Comparison of ENCODE assay signal across 29 mouse cellular contexts in genomic region chr4:104823597-104824101, GRCm38 (mm10). TPM values are rescaled to one million over a fixed set of nuclear protein-coding genes. Genes with fewer than 3 reads are reported as not detected.
DNase-seq lines count a peak whose midpoint lies in the region; ATAC-seq and TF ChIP-seq lines count a peak whose summit lies in the region.
"Had no signal": no experiment of that assay in that cellular context is flagged by ENCODE, and none has a peak within 500 bp of the region (broad histone marks: within the 10 kb centered on the region; RNA-seq: fewer than 3 reads in every experiment).

No protein-coding gene starts in this region.

- no peak for TF ChIP-seq POLR2A in kidney, adult 2 months (IDR thresholded peaks at IDR 0.05; ENCODE audit: low read depth, low read length)

- no peaks in the 10 kb centered on the region for H3K27me3 ChIP-seq in kidney, adult 2 months (replicated peaks; ENCODE audit: control insufficient read depth, insufficient read depth, low read length)
- H3K27me3 ChIP-seq in intestine, embryonic 15.5 days (replicated peaks), result no peaks in the 10 kb centered on the region
- H3K27me3 ChIP-seq in stomach, embryonic 14.5 days (ENCODE audit: control insufficient read depth, insufficient read depth, low read length), result no peaks in the 10 kb centered on the region
- H3K27me3 ChIP-seq in hindbrain, embryonic 13.5 days, result 0 out of 2 replicates have a peak, but pooled peaks cover 3% of the 10 kb centered on the region
- no peaks in the 10 kb centered on the region for H3K27me3 ChIP-seq in lung, postnatal 0 days (replicated peaks; ENCODE audit: insufficient read depth, low read length)
- H3K27me3 ChIP-seq: embryonic facial prominence, embryonic 15.5 days; hindbrain, embryonic 15.5 days; kidney, embryonic 15.5 days; limb, embryonic 13.5 days; megakaryocyte, embryonic 14.5 days; midbrain, embryonic 15.5 days had no signal

- H3K9me3 ChIP-seq in intestine, embryonic 15.5 days, result no peaks in the 10 kb centered on the region
- no peaks in the 10 kb centered on the region for H3K9me3 ChIP-seq in stomach, embryonic 14.5 days (ENCODE audit: control insufficient read depth, low read depth, low read length)
- H3K9me3 ChIP-seq in hindbrain, embryonic 13.5 days, result no peaks in the 10 kb centered on the region
- H3K9me3 ChIP-seq in lung, postnatal 0 days (ENCODE audit: low read length), result no peaks in the 10 kb centered on the region
- H3K9me3 ChIP-seq: embryonic facial prominence, embryonic 15.5 days; heart, embryonic 13.5 days; hindbrain, embryonic 15.5 days; kidney, embryonic 15.5 days; limb, embryonic 13.5 days; midbrain, embryonic 15.5 days had no signal

- H3K4me1 ChIP-seq in kidney, adult 2 months (ENCODE audit: control insufficient read depth, insufficient read depth, low read length), result peaks cover 9% of the 10 kb centered on the region; the same call in 1 of the 2 replicates
- no peaks in the 10 kb centered on the region for H3K4me1 ChIP-seq in intestine, embryonic 15.5 days (replicated peaks)
- no peaks in the 10 kb centered on the region for H3K4me1 ChIP-seq in stomach, embryonic 14.5 days (ENCODE audit: control insufficient read depth, insufficient read depth, low read length)
- H3K4me1 ChIP-seq in hindbrain, embryonic 13.5 days (replicated peaks), result no peaks in the 10 kb centered on the region
- H3K4me1 ChIP-seq in lung, postnatal 0 days (ENCODE audit: insufficient read depth, low read depth, low read length), result no peaks in the 10 kb centered on the region
- H3K4me1 ChIP-seq: embryonic facial prominence, embryonic 15.5 days; hindbrain, embryonic 15.5 days; kidney, embryonic 15.5 days; limb, embryonic 13.5 days; megakaryocyte, embryonic 14.5 days; midbrain, embryonic 15.5 days had no signal

- H3K9ac ChIP-seq in intestine, embryonic 15.5 days, result no peak overlapping the region
- no peak overlapping the region for H3K9ac ChIP-seq in stomach, embryonic 14.5 days (replicated peaks; ENCODE audit: low read depth, low read length)
- H3K9ac ChIP-seq in hindbrain, embryonic 13.5 days, result no peak overlapping the region
- H3K9ac ChIP-seq in lung, postnatal 0 days (replicated peaks; ENCODE audit: low read depth), result no peak overlapping the region
- H3K9ac ChIP-seq: embryonic facial prominence, embryonic 15.5 days; heart, embryonic 13.5 days; hindbrain, embryonic 15.5 days; kidney, embryonic 15.5 days; limb, embryonic 13.5 days; midbrain, embryonic 15.5 days had no signal

- H3K27ac ChIP-seq in kidney, adult 2 months (ENCODE audit: insufficient read depth, low read depth, low read length), result peak overlapping the region; percentile 27; the same call in 1 of the 2 replicates
- H3K27ac ChIP-seq in intestine, embryonic 15.5 days, result 0 out of 2 replicates have a peak overlapping the region, but pooled peaks have one; percentile 9
- H3K27ac ChIP-seq in stomach, embryonic 14.5 days (ENCODE audit: low read length), result no peak overlapping the region
- H3K27ac ChIP-seq in hindbrain, embryonic 13.5 days, result no peak overlapping the region
- no peak overlapping the region for H3K27ac ChIP-seq in lung, postnatal 0 days (ENCODE audit: low read length)
- H3K27ac ChIP-seq: embryonic facial prominence, embryonic 15.5 days; gastrocnemius, adult 2 months; heart, embryonic 13.5 days; hindbrain, embryonic 15.5 days; kidney, embryonic 15.5 days; limb, embryonic 13.5 days; midbrain, embryonic 15.5 days had no signal

- TF ChIP-seq CTCF in kidney, adult 2 months (conservative IDR thresholded peaks at IDR 0.05; ENCODE audit: insufficient read depth, insufficient read length, low read depth, low read length), result no peak
- no peak for TF ChIP-seq CTCF in lung, postnatal 0 days (IDR thresholded peaks at IDR 0.05)

- TF ChIP-seq EP300 in lung, postnatal 0 days (IDR thresholded peaks at IDR 0.05), result no peak

- H3K4me3 ChIP-seq in kidney, adult 2 months (ENCODE audit: insufficient read depth, low read depth, low read length), result no peak overlapping the region
- H3K4me3 ChIP-seq in intestine, embryonic 15.5 days (replicated peaks), result no peak overlapping the region
- H3K4me3 ChIP-seq in stomach, embryonic 14.5 days (ENCODE audit: low read depth, low read length), result no peak overlapping the region
- no peak overlapping the region for H3K4me3 ChIP-seq in hindbrain, embryonic 13.5 days
- H3K4me3 ChIP-seq in lung, postnatal 0 days (ENCODE audit: low read depth, low read length), result no peak overlapping the region
- H3K4me3 ChIP-seq: embryonic facial prominence, embryonic 15.5 days; gastrocnemius, adult 2 months; heart, embryonic 13.5 days; hindbrain, embryonic 15.5 days; kidney, embryonic 15.5 days; limb, embryonic 13.5 days; megakaryocyte, embryonic 14.5 days; midbrain, embryonic 15.5 days; myocyte had no signal

- ATAC-seq in intestine, embryonic 15.5 days, result peak; percentile 88
- ATAC-seq in stomach, embryonic 14.5 days (ENCODE audit: insufficient number of reproducible peaks, insufficient read depth, low FRiP score, low read depth), result 0 out of 2 replicates have a peak, but pooled peaks have one; percentile 37
- no peak for ATAC-seq in megakaryocyte-erythroid progenitor cell, adult 5-6 weeks (replicated peaks; ENCODE audit: low FRiP score, low TSS enrichment, poor library complexity, severe bottlenecking)
- no peak for ATAC-seq in hindbrain, embryonic 13.5 days (ENCODE audit: low FRiP score)
- ATAC-seq in lung, postnatal 0 days, result no peak
- ATAC-seq: midbrain, embryonic 15.5 days had no signal

- no peak for DNase-seq in kidney, adult 2 months
- no peak for DNase-seq in kidney, postnatal 14 days
- peak; percentile 63 for DNase-seq in adrenal gland, postnatal 10 days
- no peak for DNase-seq in lung, postnatal 0 days (ENCODE audit: low spot score)
- DNase-seq: B cell, adult 2 months; cerebellum, adult 18-20 months; cerebellum, postnatal 25 days; gastrocnemius, adult 2 months; spleen, adult 18-20 months; thymus, postnatal 25 days had no signal

- H3K4me2 ChIP-seq in intestine, embryonic 15.5 days (replicated peaks), result no peak overlapping the region
- H3K4me2 ChIP-seq in stomach, embryonic 14.5 days (replicated peaks; ENCODE audit: low read depth, low read length), result no peak overlapping the region
- no peak overlapping the region for H3K4me2 ChIP-seq in hindbrain, embryonic 13.5 days
- H3K4me2 ChIP-seq in lung, postnatal 0 days (replicated peaks; ENCODE audit: low read depth, low read length), result no peak overlapping the region
- H3K4me2 ChIP-seq: embryonic facial prominence, embryonic 15.5 days; heart, embryonic 13.5 days; hindbrain, embryonic 15.5 days; kidney, embryonic 15.5 days; limb, embryonic 13.5 days; midbrain, embryonic 15.5 days had no signal

- no peaks in the 10 kb centered on the region for H3K36me3 ChIP-seq in kidney, adult 2 months (ENCODE audit: control insufficient read depth, insufficient read depth, low read length)
- H3K36me3 ChIP-seq in intestine, embryonic 15.5 days, result no peaks in the 10 kb centered on the region
- H3K36me3 ChIP-seq in stomach, embryonic 14.5 days (ENCODE audit: control insufficient read depth, insufficient read depth, low read length), result no peaks in the 10 kb centered on the region
- no peaks in the 10 kb centered on the region for H3K36me3 ChIP-seq in hindbrain, embryonic 13.5 days
- no peaks in the 10 kb centered on the region for H3K36me3 ChIP-seq in lung, postnatal 0 days (ENCODE audit: insufficient read depth, low read length)
- H3K36me3 ChIP-seq: embryonic facial prominence, embryonic 15.5 days; heart, embryonic 13.5 days; hindbrain, embryonic 15.5 days; kidney, embryonic 15.5 days; limb, embryonic 13.5 days; midbrain, embryonic 15.5 days had no signal

- WGBS in kidney, adult 2 months, result 69% methylated on average over 4 of the region's 4 CpGs
- WGBS in intestine, embryonic 15.5 days, result 46% methylated on average over 4 of the region's 4 CpGs
- 58% methylated on average over 4 of the region's 4 CpGs for WGBS in stomach, embryonic 14.5 days
- 89% methylated on average over 4 of the region's 4 CpGs for WGBS in hindbrain, embryonic 13.5 days
- WGBS in lung, postnatal 0 days, result 72% methylated on average over 4 of the region's 4 CpGs

RNA-seq across cellular contexts. Expression of gene Gm17662, which starts 33.5 kb away (rescaled TPM):
- not detected in 2 replicates for polyA plus RNA-seq in kidney, adult 2 months (2012; rRNA removed)
- not detected for total RNA-seq in adrenal gland, postnatal 10 days (2021)
- not detected in 2 replicates for polyA plus RNA-seq in intestine, embryonic 15.5 days (2015; fragmentation: Nextera tagmentation; extraction: Ambion mirVana)
- not detected in 2 replicates for polyA plus RNA-seq in stomach, embryonic 14.5 days (2014; fragmentation: Nextera tagmentation; extraction: Ambion mirVana)
- total RNA-seq in megakaryocyte-erythroid progenitor cell, adult 5-6 weeks (2014; fragmentation: Nextera tagmentation), result not detected in 2 replicates
- total RNA-seq in megakaryocyte-erythroid progenitor cell, adult 5-6 weeks (2017), result not detected in 2 replicates
- polyA plus RNA-seq in hindbrain, embryonic 13.5 days (2015; fragmentation: Nextera tagmentation; extraction: Ambion mirVana), result not detected in 2 replicates
- polyA plus RNA-seq in lung, postnatal 0 days (2015; fragmentation: Nextera tagmentation; extraction: Ambion mirVana), result not detected in 2 replicates
- total RNA-seq: gastrocnemius, adult 2 months; heart, postnatal 25 days; layer of hippocampus, postnatal 14 days; left cerebral cortex, postnatal 10 days had no signal
- polyA plus RNA-seq: embryonic facial prominence, embryonic 15.5 days; gonadal fat pad, adult 2 months; heart, embryonic 13.5 days; hindbrain, embryonic 15.5 days; kidney, embryonic 15.5 days; large intestine, adult 2 months; limb, embryonic 13.5 days; lung, embryonic 16.5 days; midbrain, embryonic 15.5 days; myocyte; neural tube, embryonic 14.5 days had no signal

RNA-seq across cellular contexts. Expression of gene C8a, which starts 52.5 kb away (rescaled TPM):
- 10.4 and 14.4 TPM in 2 replicates for polyA plus RNA-seq in kidney, adult 2 months (2012; rRNA removed)
- 10 to 100 TPM; 12.3 to 28.2 TPM for total RNA-seq in adrenal gland, postnatal 10 days (2021)
- polyA plus RNA-seq in intestine, embryonic 15.5 days (2015; fragmentation: Nextera tagmentation; extraction: Ambion mirVana), result 0.08 and 0.23 TPM in 2 replicates
- not detected in 2 replicates for polyA plus RNA-seq in stomach, embryonic 14.5 days (2014; fragmentation: Nextera tagmentation; extraction: Ambion mirVana)
- total RNA-seq in megakaryocyte-erythroid progenitor cell, adult 5-6 weeks (2014; fragmentation: Nextera tagmentation), result not detected in 2 replicates
- not detected in 2 replicates for total RNA-seq in megakaryocyte-erythroid progenitor cell, adult 5-6 weeks (2017)
- not detected in 2 replicates for polyA plus RNA-seq in hindbrain, embryonic 13.5 days (2015; fragmentation: Nextera tagmentation; extraction: Ambion mirVana)
- not detected in 2 replicates for polyA plus RNA-seq in lung, postnatal 0 days (2015; fragmentation: Nextera tagmentation; extraction: Ambion mirVana)
- total RNA-seq: gastrocnemius, adult 2 months; heart, postnatal 25 days; layer of hippocampus, postnatal 14 days had no signal
- polyA plus RNA-seq: embryonic facial prominence, embryonic 15.5 days; heart, embryonic 13.5 days; hindbrain, embryonic 15.5 days; limb, embryonic 13.5 days; midbrain, embryonic 15.5 days; myocyte; neural tube, embryonic 14.5 days had no signal

RNA-seq across cellular contexts. Expression of gene C8b, which starts 57.5 kb away (rescaled TPM):
- polyA plus RNA-seq in kidney, adult 2 months (2012; rRNA removed), result not detected in 2 replicates
- total RNA-seq in adrenal gland, postnatal 10 days (2021), result 10 to 100 TPM in 1 of 2 experiments, 1 to 10 TPM in 1; 5.9 to 12.8 TPM
- polyA plus RNA-seq in intestine, embryonic 15.5 days (2015; fragmentation: Nextera tagmentation; extraction: Ambion mirVana), result 0.52 and 0.81 TPM in 2 replicates
- polyA plus RNA-seq in stomach, embryonic 14.5 days (2014; fragmentation: Nextera tagmentation; extraction: Ambion mirVana), result not detected in 2 replicates
- total RNA-seq in megakaryocyte-erythroid progenitor cell, adult 5-6 weeks (2014; fragmentation: Nextera tagmentation), result not detected in 2 replicates
- total RNA-seq in megakaryocyte-erythroid progenitor cell, adult 5-6 weeks (2017), result not detected in 2 replicates
- 0.16 TPM in 1 of 2 replicates, not detected in the other for polyA plus RNA-seq in hindbrain, embryonic 13.5 days (2015; fragmentation: Nextera tagmentation; extraction: Ambion mirVana)
- polyA plus RNA-seq in lung, postnatal 0 days (2015; fragmentation: Nextera tagmentation; extraction: Ambion mirVana), result not detected in 2 replicates
- total RNA-seq: gastrocnemius, adult 2 months; heart, postnatal 25 days had no signal
- polyA plus RNA-seq: gonadal fat pad, adult 2 months; limb, embryonic 13.5 days; midbrain, embryonic 15.5 days; myocyte had no signal

Comparison
In these comparisons a context has a peak if more than half of its experiments do, and no peak if none do; other contexts are left out.
1. H3K27ac ChIP-seq: peak in kidney, adult 2 months (single experiment) and intestine, embryonic 15.5 days (single experiment); none in stomach, embryonic 14.5 days (single experiment), hindbrain, embryonic 13.5 days (single experiment) and lung, postnatal 0 days (single experiment).
2. ATAC-seq: peak in intestine, embryonic 15.5 days (single experiment) and stomach, embryonic 14.5 days (single experiment); none in megakaryocyte-erythroid progenitor cell, adult 5-6 weeks (single experiment), hindbrain, embryonic 13.5 days (single experiment) and lung, postnatal 0 days (single experiment).